Mouse (Mus musculus): ENCODE results near the gene Spert. TPM values are rescaled to one million over a fixed set of nuclear protein-coding genes. Genes with fewer than 3 reads are reported as not detected.

Gene Spert
- polyA plus RNA-seq, 2 experiments, result not detected

- H3K27ac ChIP-seq, result no peak overlapping the region
- H3K4me2 ChIP-seq (ENCODE audit: low read depth), result no peak overlapping the region
- DNase-seq (ENCODE audit: low read depth in 3 of 3, low spot score in 3 of 3), result no peak
- H3K4me3 ChIP-seq (ENCODE audit: insufficient read depth in 1 of 2, low read depth in 2 of 2, low read length in 2 of 2), result no peak overlapping the region
- no peak for TF ChIP-seq EP300 (IDR thresholded peaks at IDR 0.05; ENCODE audit: low read depth)
- no peaks in the 10 kb centered on the region for H3K4me1 ChIP-seq (replicated peaks; ENCODE audit: control insufficient read depth in 2 of 2, insufficient read depth in 2 of 2, low read length in 1 of 2)
- H3K9me3 ChIP-seq (ENCODE audit: control insufficient read depth, low read length), result no peaks in the 10 kb centered on the region
- no peak overlapping the region for H3K9ac ChIP-seq (replicated peaks)
- no peak for ATAC-seq (ENCODE audit: insufficient read depth)
- no peaks in the 10 kb centered on the region for H3K27me3 ChIP-seq (ENCODE audit: control insufficient read depth, insufficient read depth, low read length)
- H3K36me3 ChIP-seq (replicated peaks; ENCODE audit: control insufficient read depth, insufficient read depth, low read depth), result no peaks in the 10 kb centered on the region
- WGBS (ENCODE audit: insufficient replicate concordance), result 50% methylated on average over 2 of the region's 2 CpGs
Measured at GRCm38 (mm10) chr14:75609176-75609575, 16.3 kb upstream of the Spert start.

- TF ChIP-seq EP300 (IDR thresholded peaks at IDR 0.05; ENCODE audit: low read depth) (no peak), CTCF (IDR thresholded peaks at IDR 0.05; ENCODE audit: low read depth) (no peak)
- no peaks in the 10 kb centered on the region for H3K27me3 ChIP-seq (ENCODE audit: control insufficient read depth, insufficient read depth, low read length)
- no peak overlapping the region for H3K4me2 ChIP-seq (ENCODE audit: low read depth)
- DNase-seq (ENCODE audit: low read depth in 3 of 3, low spot score in 3 of 3), result no peak
- H3K27ac ChIP-seq, result no peak overlapping the region
- H3K9ac ChIP-seq (replicated peaks), result no peak overlapping the region
- 71% methylated on average over 12 of the region's 12 CpGs for WGBS (ENCODE audit: insufficient replicate concordance)
- H3K4me3 ChIP-seq (ENCODE audit: insufficient read depth in 1 of 2, low read depth in 2 of 2, low read length in 2 of 2), result no peak overlapping the region
- no peak for ATAC-seq (ENCODE audit: insufficient read depth)
- H3K9me3 ChIP-seq (ENCODE audit: control insufficient read depth, low read length), result no peaks in the 10 kb centered on the region
- no peaks in the 10 kb centered on the region for H3K4me1 ChIP-seq (replicated peaks; ENCODE audit: control insufficient read depth in 2 of 2, insufficient read depth in 2 of 2, low read length in 1 of 2)
- no peaks in the 10 kb centered on the region for H3K36me3 ChIP-seq (replicated peaks; ENCODE audit: control insufficient read depth, insufficient read depth, low read depth)
Measured at GRCm38 (mm10) chr14:75583870-75584269, 9.0 kb downstream of the Spert start.

GRCm38 (mm10) chr14:75579010-75579409 lies 13.9 kb downstream of the Spert start:
- H3K9me3 ChIP-seq (ENCODE audit: control insufficient read depth, low read length), result no peaks in the 10 kb centered on the region
- H3K27ac ChIP-seq, result no peak overlapping the region
- no peaks in the 10 kb centered on the region for H3K27me3 ChIP-seq (ENCODE audit: control insufficient read depth, insufficient read depth, low read length)
- H3K9ac ChIP-seq (replicated peaks), result no peak overlapping the region
- DNase-seq (ENCODE audit: low read depth in 3 of 3, low spot score in 3 of 3) (no peak), ATAC-seq (ENCODE audit: insufficient read depth) (no peak)
- no peak for TF ChIP-seq EP300 (IDR thresholded peaks at IDR 0.05; ENCODE audit: low read depth)
- no peak overlapping the region for H3K4me2 ChIP-seq (ENCODE audit: low read depth)
- H3K4me3 ChIP-seq (ENCODE audit: insufficient read depth in 1 of 2, low read depth in 2 of 2, low read length in 2 of 2), result no peak overlapping the region
- H3K4me1 ChIP-seq (replicated peaks; ENCODE audit: control insufficient read depth in 2 of 2, insufficient read depth in 2 of 2, low read length in 1 of 2), result no peaks in the 10 kb centered on the region
- 56% methylated on average over 6 of the region's 6 CpGs for WGBS (ENCODE audit: insufficient replicate concordance)
- no peaks in the 10 kb centered on the region for H3K36me3 ChIP-seq (replicated peaks; ENCODE audit: control insufficient read depth, insufficient read depth, low read depth)

GRCm38 (mm10) chr14:75566303-75566702 lies 26.6 kb downstream of the Spert start:
- no peak for ATAC-seq (ENCODE audit: insufficient read depth)
- Histone ChIP-seq H3K4me1 (replicated peaks; ENCODE audit: control insufficient read depth in 2 of 2, insufficient read depth in 2 of 2, low read length in 1 of 2) (peaks cover 0 to 2% of the 10 kb centered on the region in 2 experiments; a peak in 1 of 4 replicates), H3K4me3 (ENCODE audit: insufficient read depth in 1 of 2, low read depth in 2 of 2, low read length in 2 of 2) (no peak overlapping the region), H3K27me3 (ENCODE audit: control insufficient read depth, insufficient read depth, low read length) (no peaks in the 10 kb centered on the region), H3K36me3 (replicated peaks; ENCODE audit: control insufficient read depth, insufficient read depth, low read depth) (no peaks in the 10 kb centered on the region), H3K27ac (no peak overlapping the region), H3K9me3 (ENCODE audit: control insufficient read depth, low read length) (no peaks in the 10 kb centered on the region), H3K9ac (replicated peaks) (no peak overlapping the region), H3K4me2 (ENCODE audit: low read depth) (no peak overlapping the region)
- WGBS (ENCODE audit: insufficient replicate concordance), result 70% methylated on average over 3 of the region's 3 CpGs
- no peak for TF ChIP-seq CTCF (IDR thresholded peaks at IDR 0.05; ENCODE audit: low read depth)
- no peak for TF ChIP-seq EP300 (IDR thresholded peaks at IDR 0.05; ENCODE audit: low read depth)
- no peak for DNase-seq (ENCODE audit: low read depth in 3 of 3, low spot score in 3 of 3)

GRCm38 (mm10) chr14:75565534-75566140 lies 27.3 kb downstream of the Spert start:
- Histone ChIP-seq H3K4me1 (replicated peaks; ENCODE audit: control insufficient read depth in 2 of 2, insufficient read depth in 2 of 2, low read length in 1 of 2) (peaks cover 0 to 2% of the 10 kb centered on the region in 2 experiments; a peak in 1 of 4 replicates), H3K4me2 (ENCODE audit: low read depth) (no peak overlapping the region), H3K27me3 (ENCODE audit: control insufficient read depth, insufficient read depth, low read length) (no peaks in the 10 kb centered on the region), H3K9me3 (ENCODE audit: control insufficient read depth, low read length) (no peaks in the 10 kb centered on the region), H3K4me3 (ENCODE audit: insufficient read depth in 1 of 2, low read depth in 2 of 2, low read length in 2 of 2) (no peak overlapping the region), H3K9ac (replicated peaks) (no peak overlapping the region), H3K36me3 (replicated peaks; ENCODE audit: control insufficient read depth, insufficient read depth, low read depth) (no peaks in the 10 kb centered on the region), H3K27ac (no peak overlapping the region)
- 74% methylated on average over 14 of the region's 14 CpGs for WGBS (ENCODE audit: insufficient replicate concordance)
- no peak for ATAC-seq (ENCODE audit: insufficient read depth)
- TF ChIP-seq EP300 (IDR thresholded peaks at IDR 0.05; ENCODE audit: low read depth) (no peak), CTCF (IDR thresholded peaks at IDR 0.05; ENCODE audit: low read depth) (no peak)
- DNase-seq (ENCODE audit: low read depth in 3 of 3, low spot score in 3 of 3), result no peak

Measured in liver, embryonic 14.5 days (tissue).